Mouse (Mus musculus) liver, embryonic 14.5 days (tissue): ENCODE results near the gene Rpl10-ps3. TPM values are rescaled to one million over a fixed set of nuclear protein-coding genes. Genes with fewer than 3 reads are reported as not detected.

Experiments
- ATAC-seq: fragments of 200-750 bp; cut with Nextera tagmentation; 2 replicates; pipeline ENCODE4 v1.8.0; 2017; ENCODE audit warnings: moderate number of reproducible peaks, mild to moderate bottlenecking, moderate library complexity; ENCODE audit not compliant: insufficient read depth
- DNase-seq, 3 experiments: peaks; one replicate each; pipeline ENCODE4 v3.0.0-alpha.2; 2012 to 2013; ENCODE audit warnings: low read depth in 3 of 3, low spot score in 3 of 3
- H3K27ac ChIP-seq: fragments of 300-500 bp; sonication (generic); 2 replicates; pipeline ENCODE4 v1.5.1; 2014; ENCODE audit warnings: moderate library complexity, mild to moderate bottlenecking, control low read depth, inconsistent platforms
- H3K27me3 ChIP-seq: fragments of 300-500 bp; sonication (generic); 2 replicates; pipeline ENCODE4 v1.6.1; 2014; ENCODE audit warnings: mild to moderate bottlenecking, low read length, moderate library complexity; ENCODE audit not compliant: control insufficient read depth, insufficient read depth
- H3K36me3 ChIP-seq: fragments of 300-500 bp; sonication (generic); replicated peaks from 2 replicates; pipeline ENCODE4 v1.6.1; 2014; ENCODE audit warnings: low read depth; ENCODE audit not compliant: control insufficient read depth, insufficient read depth
- H3K4me1 ChIP-seq, 2 experiments: fragments of 200-500 bp in 1 of 2; fragments of 300-500 bp in 1 of 2; sonication (generic) in 1 of 2; replicated peaks; 2 replicates each; pipeline ENCODE4 v1.6.1; 2012 to 2014; ENCODE audit warnings: antibody characterized with exemption in 1 of 2, inconsistent platforms in 1 of 2, low read length in 1 of 2; ENCODE audit not compliant: control insufficient read depth in 2 of 2, insufficient read depth in 2 of 2
- H3K4me2 ChIP-seq: fragments of 300-500 bp; sonication (generic); 2 replicates; pipeline ENCODE4 v1.6.1; 2014; ENCODE audit warnings: low read depth, mild to moderate bottlenecking, control low read depth, moderate library complexity
- H3K4me3 ChIP-seq, 2 experiments: fragments of 200-500 bp in 1 of 2; fragments of 300-500 bp in 1 of 2; sonication (generic) in 1 of 2; 2 replicates each; pipeline ENCODE4 v1.5.1; 2012 to 2014; ENCODE audit warnings: low read depth in 2 of 2, low read length in 2 of 2, mild to moderate bottlenecking in 2 of 2, control low read depth in 1 of 2, inconsistent platforms in 1 of 2, moderate library complexity in 1 of 2; ENCODE audit not compliant: insufficient read depth in 1 of 2
- H3K9ac ChIP-seq: fragments of 300-500 bp; sonication (generic); replicated peaks from 2 replicates; pipeline ENCODE4 v1.6.1; 2014; ENCODE audit warnings: mild to moderate bottlenecking, control low read depth, moderate library complexity
- H3K9me3 ChIP-seq: fragments of 300-500 bp; sonication (generic); 2 replicates; pipeline ENCODE4 v1.6.1; 2016; ENCODE audit warnings: low read length, mixed read lengths; ENCODE audit not compliant: control insufficient read depth
- CTCF ChIP-seq: IDR thresholded peaks from 2 replicates; pipeline ENCODE4 v1.5.1; 2016; ENCODE audit warnings: antibody characterized with exemption, low read depth, control low read depth
- EP300 ChIP-seq: IDR thresholded peaks from 2 replicates; pipeline ENCODE4 v1.6.1; 2016; ENCODE audit warnings: antibody characterized with exemption, low read depth
- WGBS: fragments of 180-500 bp; shearing (Covaris S2); extraction: QIAGEN DNeasy Blood & Tissue Kit; methylation state at CpG from one replicate; pipeline ENCODE4 v1.1.7; 2014; ENCODE audit not compliant: insufficient replicate concordance; 5-methylcytosine and 5-hydroxymethylcytosine counted together
- polyA plus RNA-seq, 2 experiments: library from polyadenylated mRNA; depleted of rRNA in 1 of 2; stranded (reverse) in 1 of 2; unstranded in 1 of 2; fragments of >200 nt; fragmentation: Nextera tagmentation in 1 of 2; extraction: Ambion mirVana in 1 of 2; gene quantifications; 2 replicates each; pipeline versions ENCODE4 v1.2.1 to v1.2.3; 2012 to 2014

Rpl10-ps3 gene
- polyA plus RNA-seq, 2 experiments: 66.7 to 308 TPM

GRCm38 (mm10) chr9:50333413-50333812 lies 11.4 kb downstream of the Rpl10-ps3 start:
- Histone ChIP-seq H3K36me3 (no peaks in the 10 kb centered on the region), H3K4me1 (no peaks in the 10 kb centered on the region), H3K27me3 (no peaks in the 10 kb centered on the region), H3K4me3 (no peak overlapping the region), H3K9me3 (no peaks in the 10 kb centered on the region), H3K4me2 (no peak overlapping the region), H3K27ac (no peak overlapping the region), H3K9ac (no peak overlapping the region)
- peak in 2 of 3 experiments; percentile 4 for DNase-seq
- no peak for ATAC-seq
- TF ChIP-seq CTCF (peak; percentile 66), EP300 (no peak)
- WGBS: 32% methylated on average over 6 of the region's 6 CpGs

- no peak overlapping the region for H3K4me2 ChIP-seq
- WGBS: 51% methylated on average over 9 of the region's 9 CpGs
- no peak overlapping the region for H3K4me3 ChIP-seq
- no peak overlapping the region for H3K9ac ChIP-seq
- H3K4me1 ChIP-seq: no peaks in the 10 kb centered on the region
- TF ChIP-seq EP300: no peak
- no peak for TF ChIP-seq CTCF
- H3K27me3 ChIP-seq: no peaks in the 10 kb centered on the region
- H3K27ac ChIP-seq: no peak overlapping the region
- no peaks in the 10 kb centered on the region for H3K36me3 ChIP-seq
- ATAC-seq (no peak), DNase-seq (no peak)
- H3K9me3 ChIP-seq: no peaks in the 10 kb centered on the region
Measured at GRCm38 (mm10) chr9:50324355-50325225, 20.2 kb downstream of the Rpl10-ps3 start.

GRCm38 (mm10) chr9:50320729-50321128 lies 24.0 kb downstream of the Rpl10-ps3 start:
- H3K9me3 ChIP-seq: no peaks in the 10 kb centered on the region
- no peak for DNase-seq
- H3K9ac ChIP-seq: no peak overlapping the region
- TF ChIP-seq CTCF (no peak), EP300 (no peak)
- H3K27me3 ChIP-seq: no peaks in the 10 kb centered on the region
- H3K4me3 ChIP-seq: no peak overlapping the region
- no peak overlapping the region for H3K27ac ChIP-seq
- no peaks in the 10 kb centered on the region for H3K4me1 ChIP-seq
- no peaks in the 10 kb centered on the region for H3K36me3 ChIP-seq
- ATAC-seq: no peak
- 30% methylated on average over 1 of the region's 1 CpGs for WGBS
- H3K4me2 ChIP-seq: no peak overlapping the region

- no peaks in the 10 kb centered on the region for H3K9me3 ChIP-seq
- no peak overlapping the region for H3K4me2 ChIP-seq
- H3K4me1 ChIP-seq: no peaks in the 10 kb centered on the region
- no peak overlapping the region for H3K27ac ChIP-seq
- no peak overlapping the region for H3K9ac ChIP-seq
- 71% methylated on average over 5 of the region's 5 CpGs for WGBS
- no peak for TF ChIP-seq EP300
- no peak for ATAC-seq
- no peak overlapping the region for H3K4me3 ChIP-seq
- no peaks in the 10 kb centered on the region for H3K27me3 ChIP-seq
- no peaks in the 10 kb centered on the region for H3K36me3 ChIP-seq
- DNase-seq: no peak
Measured at GRCm38 (mm10) chr9:50319506-50319905, 25.3 kb downstream of the Rpl10-ps3 start.

- H3K4me3 ChIP-seq: no peak overlapping the region
- H3K9ac ChIP-seq: no peak overlapping the region
- H3K27ac ChIP-seq: no peak overlapping the region
- H3K4me2 ChIP-seq: no peak overlapping the region
- H3K4me1 ChIP-seq: no peaks in the 10 kb centered on the region
- H3K9me3 ChIP-seq: no peaks in the 10 kb centered on the region
- H3K36me3 ChIP-seq: no peaks in the 10 kb centered on the region
- DNase-seq (no peak), ATAC-seq (no peak)
- H3K27me3 ChIP-seq: no peaks in the 10 kb centered on the region
- WGBS: 62% methylated on average over 6 of the region's 6 CpGs
- no peak for TF ChIP-seq EP300
- no peak for TF ChIP-seq CTCF
Measured at GRCm38 (mm10) chr9:50317299-50317698, 27.5 kb downstream of the Rpl10-ps3 start.
